Mouse (Mus musculus) small intestine, adult 10 weeks (tissue): ENCODE results near the gene Rpl10l. TPM values are rescaled to one million over a fixed set of nuclear protein-coding genes. Genes with fewer than 3 reads are reported as not detected.

ENCODE experiments used
- polyA plus RNA-seq: library from polyadenylated mRNA; stranded (reverse); fragments of 350-450 nt; fragmentation: Illumina TruSeq; extraction: RNeasy Lipid Tissue Mini Kit (QIAGEN cat#74804); gene quantifications from one replicate; pipeline ENCODE4 v1.2.3, GENCODE M21; 2014; ENCODE audit warnings: low replicate concordance

The Rpl10l gene
- not detected for polyA plus RNA-seq

GRCm38 (mm10) chr12:66283991-66284622 lies at the start of gene Rpl10l:
TSS of gene Rpl10l (minus strand) at chr12:66284401.

